Mouse (Mus musculus) common myeloid progenitor, adult 5-6 weeks (primary cell): ENCODE results near the gene Eif2s1. TPM values are rescaled to one million over a fixed set of nuclear protein-coding genes. Genes with fewer than 3 reads are reported as not detected.

ENCODE experiments used
- ATAC-seq: replicated peaks from 2 replicates; pipeline ENCODE4 v1.8.0; 2016; ENCODE audit warnings: low read depth, mild to moderate bottlenecking, moderate TSS enrichment, inconsistent platforms; ENCODE audit not compliant: poor library complexity, severe bottlenecking
- total RNA-seq: library from RNA; stranded (forward); fragments of 200-1000, 187-1606 nt; gene quantifications from 2 replicates; pipeline ENCODE4 v1.2.3, GENCODE M21; 2017

Gene Eif2s1
- 123 and 125 TPM in 2 replicates for total RNA-seq

- ATAC-seq, result peak; percentile 88
These were observed at the start of gene Eif2s1, which contains the start of gene Atp6v1d for GRCm38 (mm10) chr12:78861496-78862253. Eif2s1 (plus strand) TSS chr12:78861819. Atp6v1d (minus strand) TSS chr12:78861638.

GRCm38 (mm10) chr12:78814437-78814836, 47.2 kb upstream of the Eif2s1 start:
- ATAC-seq, result no peak

GRCm38 (mm10) chr12:78834496-78834895, 27.1 kb upstream of the Eif2s1 start:
- no peak for ATAC-seq

GRCm38 (mm10) chr12:78839906-78840305, 21.7 kb upstream of the Eif2s1 start:
- ATAC-seq, result no peak

- no peak for ATAC-seq
These were observed 19.2 kb upstream of the Eif2s1 start for GRCm38 (mm10) chr12:78842429-78842828.

- ATAC-seq, result no peak
These were observed 13.4 kb upstream of the Eif2s1 start for GRCm38 (mm10) chr12:78848246-78848645.

GRCm38 (mm10) chr12:78860921-78861495, 611 bp upstream of the Eif2s1 start:
- peak; percentile 24 for ATAC-seq

- peak; percentile 33 for ATAC-seq
These were observed 673 bp downstream of the Eif2s1 start for GRCm38 (mm10) chr12:78862254-78862730.

GRCm38 (mm10) chr12:78865434-78865833, 3.8 kb downstream of the Eif2s1 start:
- no peak for ATAC-seq

GRCm38 (mm10) chr12:78868115-78868514, 6.5 kb downstream of the Eif2s1 start:
- ATAC-seq, result peak; percentile 47; the same call in 1 of the 2 replicates

- ATAC-seq, result no peak
These were observed 13.0 kb downstream of the Eif2s1 start for GRCm38 (mm10) chr12:78874581-78874980.

GRCm38 (mm10) chr12:78890062-78890461, 28.4 kb downstream of the Eif2s1 start:
- no peak for ATAC-seq

GRCm38 (mm10) chr12:78891149-78891548, 29.5 kb downstream of the Eif2s1 start:
- ATAC-seq, result 0 out of 2 replicates have a peak, but pooled peaks have one; percentile 47

GRCm38 (mm10) chr12:78897861-78898260, 36.2 kb downstream of the Eif2s1 start:
- peak; percentile 39 for ATAC-seq

- ATAC-seq, result 0 out of 2 replicates have a peak, but pooled peaks have one; percentile 42
These were observed 39.8 kb downstream of the Eif2s1 start for GRCm38 (mm10) chr12:78901467-78901866.

GRCm38 (mm10) chr12:78903313-78903712, 41.7 kb downstream of the Eif2s1 start:
- no peak for ATAC-seq

- ATAC-seq, result no peak
These were observed 42.9 kb downstream of the Eif2s1 start for GRCm38 (mm10) chr12:78904499-78904898.

- peak; percentile 57 for ATAC-seq
These were observed 45.1 kb downstream of the Eif2s1 start, which contains the start of gene Plek2 for GRCm38 (mm10) chr12:78906707-78907162. Plek2 (minus strand) TSS chr12:78906964.

GRCm38 (mm10) chr12:78908081-78908605, 46.5 kb downstream of the Eif2s1 start:
- no peak for ATAC-seq

- peak; percentile 62 for ATAC-seq
These were observed 49.3 kb downstream of the Eif2s1 start for GRCm38 (mm10) chr12:78910684-78911461.
